Mouse (Mus musculus) forebrain, embryonic 13.5 days (tissue): ENCODE measurements at regions not wholly inside any gene's neighbourhood (a gene's known extent, or its start where the extent isn't known, plus 50 kb on each side); places are given as distances from the start of the nearest gene placed in this dataset.

Experiments used
- ATAC-seq: fragments of 200-750 bp; cut with Nextera tagmentation; 2 replicates; pipeline ENCODE4 v1.8.0; 2017
- H3K27ac ChIP-seq: fragments of 300-500 bp; sonication (generic); 2 replicates; pipeline ENCODE4 v1.5.1; 2015; ENCODE audit warnings: inconsistent platforms, mild to moderate bottlenecking, moderate library complexity
- H3K27me3 ChIP-seq: fragments of 300-500 bp; sonication (generic); 2 replicates; pipeline ENCODE4 v1.6.1; 2015; ENCODE audit warnings: mild to moderate bottlenecking, inconsistent platforms
- H3K36me3 ChIP-seq: fragments of 300-500 bp; sonication (generic); 2 replicates; pipeline ENCODE4 v1.6.1; 2015; ENCODE audit warnings: mild to moderate bottlenecking, inconsistent platforms; ENCODE audit not compliant: poor library complexity, severe bottlenecking
- H3K4me1 ChIP-seq: fragments of 300-500 bp; sonication (generic); 2 replicates; pipeline ENCODE4 v1.6.1; 2015; ENCODE audit warnings: inconsistent platforms
- H3K4me2 ChIP-seq: fragments of 300-500 bp; sonication (generic); 2 replicates; pipeline ENCODE4 v1.6.1; 2015; ENCODE audit warnings: inconsistent platforms, mild to moderate bottlenecking, moderate library complexity
- H3K4me3 ChIP-seq: fragments of 300-500 bp; sonication (generic); 2 replicates; pipeline ENCODE4 v1.5.1; 2015; ENCODE audit warnings: mild to moderate bottlenecking, inconsistent platforms
- H3K9ac ChIP-seq: fragments of 300-500 bp; sonication (generic); 2 replicates; pipeline ENCODE4 v1.6.1; 2015; ENCODE audit warnings: mild to moderate bottlenecking, inconsistent platforms
- H3K9me3 ChIP-seq: fragments of 300-500 bp; sonication (generic); replicated peaks from 2 replicates; pipeline ENCODE4 v1.6.1; 2016; ENCODE audit warnings: inconsistent platforms
- WGBS: fragments of 180-500 bp; shearing (Covaris S2); methylation state at CpG from one replicate; pipeline ENCODE4 v1.1.7; 2015; 5-methylcytosine and 5-hydroxymethylcytosine counted together

- peak; percentile 63 for ATAC-seq
- H3K4me1 ChIP-seq, result peaks cover 7% of the 10 kb centered on the region; the same call in 1 of the 2 replicates
- H3K27ac ChIP-seq, result no peak overlapping the region
- no peaks in the 10 kb centered on the region; the same call in 1 of the 2 replicates for H3K9me3 ChIP-seq
- no peak overlapping the region for H3K4me3 ChIP-seq
- 52% methylated on average over 17 of the region's 17 CpGs for WGBS
- no peaks in the 10 kb centered on the region for H3K36me3 ChIP-seq
- no peak overlapping the region for H3K9ac ChIP-seq
- no peak overlapping the region for H3K4me2 ChIP-seq
- no peaks in the 10 kb centered on the region for H3K27me3 ChIP-seq
These were observed 319.7 kb downstream of the Nr2f2 start for GRCm38 (mm10) chr7:70046691-70047414.

GRCm38 (mm10) chr7:70037011-70037410 is 329.5 kb downstream of the Nr2f2 start:
- no peaks in the 10 kb centered on the region for H3K4me1 ChIP-seq
- H3K27ac ChIP-seq, result no peak overlapping the region
- H3K36me3 ChIP-seq, result no peaks in the 10 kb centered on the region
- H3K4me2 ChIP-seq, result no peak overlapping the region
- H3K4me3 ChIP-seq, result no peak overlapping the region
- no peaks in the 10 kb centered on the region for H3K9me3 ChIP-seq
- WGBS, result 91% methylated on average over 1 of the region's 1 CpGs
- ATAC-seq, result no peak
- no peak overlapping the region for H3K9ac ChIP-seq
- H3K27me3 ChIP-seq, result no peaks in the 10 kb centered on the region

GRCm38 (mm10) chr7:70032857-70033256 is 333.7 kb downstream of the Nr2f2 start:
- Histone ChIP-seq H3K27ac (no peak overlapping the region), H3K9me3 (no peaks in the 10 kb centered on the region), H3K4me1 (no peaks in the 10 kb centered on the region), H3K27me3 (no peaks in the 10 kb centered on the region), H3K4me2 (no peak overlapping the region), H3K36me3 (no peaks in the 10 kb centered on the region), H3K4me3 (no peak overlapping the region), H3K9ac (no peak overlapping the region)
- no peak for ATAC-seq
- 94% methylated on average over 2 of the region's 2 CpGs for WGBS

- Histone ChIP-seq H3K36me3 (no peaks in the 10 kb centered on the region), H3K4me3 (no peak overlapping the region), H3K9ac (no peak overlapping the region), H3K9me3 (no peaks in the 10 kb centered on the region), H3K27ac (no peak overlapping the region), H3K4me1 (no peaks in the 10 kb centered on the region), H3K27me3 (no peaks in the 10 kb centered on the region), H3K4me2 (no peak overlapping the region)
- WGBS, result 24% methylated on average over 2 of the region's 2 CpGs
- ATAC-seq, result no peak
These were observed 337.2 kb downstream of the Nr2f2 start for GRCm38 (mm10) chr7:70029311-70029710.

GRCm38 (mm10) chr7:70025527-70025926 is 341.0 kb downstream of the Nr2f2 start:
- H3K4me3 ChIP-seq, result no peak overlapping the region
- no peaks in the 10 kb centered on the region for H3K36me3 ChIP-seq
- H3K4me1 ChIP-seq, result no peaks in the 10 kb centered on the region
- H3K9me3 ChIP-seq, result no peaks in the 10 kb centered on the region
- no peak overlapping the region for H3K9ac ChIP-seq
- H3K27ac ChIP-seq, result no peak overlapping the region
- no peaks in the 10 kb centered on the region for H3K27me3 ChIP-seq
- H3K4me2 ChIP-seq, result no peak overlapping the region
- ATAC-seq, result no peak

GRCm38 (mm10) chr7:70016611-70017010 is 349.9 kb downstream of the Nr2f2 start:
- H3K36me3 ChIP-seq, result no peaks in the 10 kb centered on the region
- H3K9me3 ChIP-seq, result no peaks in the 10 kb centered on the region
- no peak for ATAC-seq
- H3K4me2 ChIP-seq, result no peak overlapping the region
- H3K27me3 ChIP-seq, result no peaks in the 10 kb centered on the region
- no peak overlapping the region for H3K4me3 ChIP-seq
- no peak overlapping the region for H3K9ac ChIP-seq
- no peaks in the 10 kb centered on the region for H3K4me1 ChIP-seq
- no peak overlapping the region for H3K27ac ChIP-seq

- H3K4me3 ChIP-seq, result no peak overlapping the region
- peaks cover 56% of the 10 kb centered on the region for H3K27me3 ChIP-seq
- no peak overlapping the region for H3K9ac ChIP-seq
- H3K36me3 ChIP-seq, result no peaks in the 10 kb centered on the region
- no peak overlapping the region for H3K4me2 ChIP-seq
- 0 out of 2 replicates have a peak, but pooled peaks cover 3% of the 10 kb centered on the region for H3K4me1 ChIP-seq
- H3K9me3 ChIP-seq, result no peaks in the 10 kb centered on the region
- no peak for ATAC-seq
- WGBS, result 9% methylated on average over 8 of the region's 8 CpGs
- no peak overlapping the region for H3K27ac ChIP-seq
These were observed 363.1 kb downstream of the Nr2f2 start for GRCm38 (mm10) chr7:70003200-70003986.

GRCm38 (mm10) chr7:69998756-69999155 is 367.8 kb downstream of the Nr2f2 start:
- WGBS, result 67% methylated on average over 1 of the region's 1 CpGs
- no peak overlapping the region for H3K4me3 ChIP-seq
- H3K27me3 ChIP-seq, result peaks cover 71% of the 10 kb centered on the region

GRCm38 (mm10) chr7:69994540-69995303 is 371.8 kb downstream of the Nr2f2 start:
- peaks cover 76% of the 10 kb centered on the region for H3K27me3 ChIP-seq
- no peak overlapping the region for H3K4me2 ChIP-seq
- H3K4me3 ChIP-seq, result no peak overlapping the region
- no peaks in the 10 kb centered on the region for H3K9me3 ChIP-seq
- no peaks in the 10 kb centered on the region for H3K36me3 ChIP-seq
- ATAC-seq, result peak; percentile 90
- H3K9ac ChIP-seq, result no peak overlapping the region
- H3K4me1 ChIP-seq, result peaks cover 36% of the 10 kb centered on the region
- WGBS, result 25% methylated on average over 6 of the region's 6 CpGs
- no peak overlapping the region for H3K27ac ChIP-seq

More at GRCm38 (mm10) chr7:69998756-69999155, 367.8 kb downstream of the Nr2f2 start:
- Histone ChIP-seq H3K4me1 (peaks cover 20% of the 10 kb centered on the region), H3K4me2 (no peak overlapping the region), H3K36me3 (no peaks in the 10 kb centered on the region), H3K27ac (no peak overlapping the region), H3K9me3 (no peaks in the 10 kb centered on the region), H3K9ac (no peak overlapping the region)
- ATAC-seq, result no peak

GRCm38 (mm10) chr7:69992383-69993327 is 373.9 kb downstream of the Nr2f2 start:
- H3K36me3 ChIP-seq, result no peaks in the 10 kb centered on the region
- H3K4me3 ChIP-seq, result peak overlapping the region; percentile 27
- no peaks in the 10 kb centered on the region for H3K9me3 ChIP-seq
- peak overlapping the region; percentile 51 for H3K4me2 ChIP-seq
- peaks cover 36% of the 10 kb centered on the region for H3K4me1 ChIP-seq
- H3K27me3 ChIP-seq, result peaks cover 70% of the 10 kb centered on the region
- H3K27ac ChIP-seq, result peak overlapping the region; percentile 63
- H3K9ac ChIP-seq, result peak overlapping the region; percentile 40
- 1% methylated on average over 21 of the region's 21 CpGs for WGBS
- ATAC-seq, result peak; percentile 29; the same call in 1 of the 2 replicates

GRCm38 (mm10) chr7:69991982-69992381 is 374.6 kb downstream of the Nr2f2 start:
- Histone ChIP-seq H3K36me3 (no peaks in the 10 kb centered on the region), H3K27ac (peak overlapping the region; percentile 63), H3K27me3 (peaks cover 71% of the 10 kb centered on the region), H3K9ac (peak overlapping the region; percentile 40; the same call in 1 of the 2 replicates), H3K4me2 (peak overlapping the region; percentile 51), H3K4me3 (no peak overlapping the region), H3K4me1 (peaks cover 36% of the 10 kb centered on the region), H3K9me3 (no peaks in the 10 kb centered on the region)
- no peak for ATAC-seq
- 3% methylated on average over 3 of the region's 3 CpGs for WGBS
